Mouse (Mus musculus) stomach, postnatal 0 days (tissue): ENCODE measurements at regions not wholly inside any gene's neighbourhood (a gene's known extent, or its start where the extent isn't known, plus 50 kb on each side); places are given as distances from the start of the nearest gene placed in this dataset.
"Not testable (repeated sequence)": the region's sequence is repeated elsewhere in the genome, so short reads cannot be mapped to it uniquely, and the experiment has no call there.

Experiments
- ATAC-seq: fragments of 200-750 bp; cut with Nextera tagmentation; 2 replicates; pipeline ENCODE4 v1.8.0; 2017; ENCODE audit not compliant: low FRiP score, low TSS enrichment
- DNase-seq: peaks from one replicate; pipeline ENCODE4 v3.0.0-alpha.2; 2016; ENCODE audit warnings: low spot score
- H3K27ac ChIP-seq: fragments of 300-500 bp; sonication (generic); replicated peaks from 2 replicates; pipeline ENCODE4 v1.5.1; 2014; ENCODE audit warnings: mild to moderate bottlenecking, control low read depth
- H3K27me3 ChIP-seq: fragments of 300-500 bp; sonication (generic); 2 replicates; pipeline ENCODE4 v1.6.1; 2014; ENCODE audit warnings: low read length; ENCODE audit not compliant: control insufficient read depth, insufficient read depth
- H3K36me3 ChIP-seq: fragments of 300-500 bp; sonication (generic); 2 replicates; pipeline ENCODE4 v1.6.1; 2014; ENCODE audit warnings: low read length, mixed read lengths; ENCODE audit not compliant: control insufficient read depth, insufficient read depth
- H3K4me1 ChIP-seq: fragments of 300-500 bp; sonication (generic); replicated peaks from 2 replicates; pipeline ENCODE4 v1.6.1; 2014; ENCODE audit warnings: antibody characterized with exemption; ENCODE audit not compliant: control insufficient read depth, insufficient read depth
- H3K4me2 ChIP-seq: fragments of 300-500 bp; sonication (generic); replicated peaks from 2 replicates; pipeline ENCODE4 v1.6.1; 2014; ENCODE audit warnings: low read depth, mild to moderate bottlenecking, control low read depth, moderate library complexity
- H3K4me3 ChIP-seq: fragments of 300-500 bp; sonication (generic); 2 replicates; pipeline ENCODE4 v1.5.1; 2014; ENCODE audit warnings: low read depth, low read length, control low read depth
- H3K9ac ChIP-seq: fragments of 300-500 bp; sonication (generic); 2 replicates; pipeline ENCODE4 v1.6.1; 2014; ENCODE audit warnings: mild to moderate bottlenecking, low read length, control low read depth, mixed read lengths
- H3K9me3 ChIP-seq: fragments of 300-500 bp; sonication (generic); 2 replicates; pipeline ENCODE4 v1.6.1; 2016; ENCODE audit warnings: low read length; ENCODE audit not compliant: control insufficient read depth
- CTCF ChIP-seq: IDR thresholded peaks from 2 replicates; pipeline ENCODE4 v1.5.1; 2016; ENCODE audit warnings: antibody characterized with exemption, low read depth, mild to moderate bottlenecking, moderate library complexity
- WGBS: fragments of 180-500 bp; shearing (Covaris S2); extraction: QIAGEN DNeasy Blood & Tissue Kit; methylation state at CpG from one replicate; pipeline ENCODE4 v1.1.7; 2014; 5-methylcytosine and 5-hydroxymethylcytosine counted together

GRCm38 (mm10) chr14:53045331-53045730, 549.8 kb upstream of the Olfr1507 start:
- not testable (repeated sequence) for H3K9ac ChIP-seq, H3K27ac ChIP-seq, H3K4me2 ChIP-seq, H3K36me3 ChIP-seq, H3K9me3 ChIP-seq, ATAC-seq, H3K4me1 ChIP-seq, H3K4me3 ChIP-seq, H3K27me3 ChIP-seq
- DNase-seq: peak; percentile 14
- TF ChIP-seq CTCF: peak; percentile 63
- 77% methylated on average over 3 of the region's 3 CpGs for WGBS

GRCm38 (mm10) chr14:53044101-53044500, 548.6 kb upstream of the Olfr1507 start:
- not testable (repeated sequence) for H3K4me3 ChIP-seq, ATAC-seq, H3K27me3 ChIP-seq, H3K9ac ChIP-seq, H3K36me3 ChIP-seq, H3K27ac ChIP-seq, H3K9me3 ChIP-seq, H3K4me2 ChIP-seq, H3K4me1 ChIP-seq, DNase-seq
- WGBS: 79% methylated on average over 3 of the region's 4 CpGs

- H3K9ac ChIP-seq, H3K9me3 ChIP-seq, H3K4me3 ChIP-seq, ATAC-seq, H3K36me3 ChIP-seq, H3K27ac ChIP-seq, H3K4me2 ChIP-seq, H3K4me1 ChIP-seq, DNase-seq, H3K27me3 ChIP-seq: not testable (repeated sequence)
- 14% methylated on average over 3 of the region's 3 CpGs for WGBS
- peak; percentile 56 for TF ChIP-seq CTCF
Observed at GRCm38 (mm10) chr14:53042016-53042415, 546.5 kb upstream of the Olfr1507 start.

GRCm38 (mm10) chr14:53039475-53039874, 543.9 kb upstream of the Olfr1507 start:
- H3K9ac ChIP-seq, H3K27ac ChIP-seq, H3K27me3 ChIP-seq, H3K4me2 ChIP-seq, H3K36me3 ChIP-seq, DNase-seq, H3K4me1 ChIP-seq, H3K9me3 ChIP-seq, ATAC-seq, H3K4me3 ChIP-seq: not testable (repeated sequence)
- 55% methylated on average over 4 of the region's 4 CpGs for WGBS

- H3K9ac ChIP-seq, H3K9me3 ChIP-seq, H3K27me3 ChIP-seq, H3K4me1 ChIP-seq, H3K4me2 ChIP-seq, DNase-seq, H3K27ac ChIP-seq, H3K4me3 ChIP-seq, ATAC-seq, H3K36me3 ChIP-seq: not testable (repeated sequence)
- WGBS: no CpG with 5 or more reads among the region's 4 CpGs
Observed at GRCm38 (mm10) chr14:53034940-53035339, 539.4 kb upstream of the Olfr1507 start.

- not testable (repeated sequence) for DNase-seq, H3K27me3 ChIP-seq, H3K4me2 ChIP-seq, H3K9ac ChIP-seq, ATAC-seq, H3K27ac ChIP-seq, H3K36me3 ChIP-seq, H3K4me3 ChIP-seq, H3K4me1 ChIP-seq, H3K9me3 ChIP-seq
- 36% methylated on average over 1 of the region's 6 CpGs for WGBS
Observed at GRCm38 (mm10) chr14:53033221-53033620, 537.7 kb upstream of the Olfr1507 start.

- DNase-seq, H3K9me3 ChIP-seq, H3K4me2 ChIP-seq, H3K4me3 ChIP-seq, H3K9ac ChIP-seq, H3K27me3 ChIP-seq, H3K27ac ChIP-seq, H3K36me3 ChIP-seq, H3K4me1 ChIP-seq, ATAC-seq: not testable (repeated sequence)
- WGBS: no CpG with 5 or more reads among the region's 1 CpGs
Observed at GRCm38 (mm10) chr14:53032498-53032897, 536.9 kb upstream of the Olfr1507 start.

GRCm38 (mm10) chr14:53030227-53030626, 534.7 kb upstream of the Olfr1507 start:
- H3K9ac ChIP-seq, H3K27ac ChIP-seq, H3K4me3 ChIP-seq, DNase-seq, H3K4me1 ChIP-seq, H3K4me2 ChIP-seq, ATAC-seq, H3K36me3 ChIP-seq, H3K9me3 ChIP-seq, H3K27me3 ChIP-seq: not testable (repeated sequence)
- no CpG with 5 or more reads among the region's 4 CpGs for WGBS

- H3K27me3 ChIP-seq, H3K4me3 ChIP-seq, H3K9ac ChIP-seq, H3K36me3 ChIP-seq, DNase-seq, H3K9me3 ChIP-seq, H3K4me1 ChIP-seq, H3K27ac ChIP-seq, ATAC-seq, H3K4me2 ChIP-seq: not testable (repeated sequence)
- WGBS: no CpG with 5 or more reads among the region's 1 CpGs
Observed at GRCm38 (mm10) chr14:53026958-53027357, 531.4 kb upstream of the Olfr1507 start.
